Mouse (Mus musculus): ENCODE measurements at regions not wholly inside any gene's neighbourhood (a gene's known extent, or its start where the extent isn't known, plus 50 kb on each side); places are given as distances from the start of the nearest gene placed in this dataset.

GRCm38 (mm10) chr16:72225157-72225880 is 82.8 kb upstream of the Robo1 start:
- no peaks in the 10 kb centered on the region for H3K36me3 ChIP-seq (ENCODE audit: control insufficient read depth, insufficient read depth, low read length)
- no peak overlapping the region for H3K4me2 ChIP-seq (ENCODE audit: low read depth)
- H3K9ac ChIP-seq (ENCODE audit: low read length): no peak overlapping the region
- no peaks in the 10 kb centered on the region for H3K9me3 ChIP-seq (ENCODE audit: control insufficient read depth, low read length)
- no peaks in the 10 kb centered on the region for H3K4me1 ChIP-seq (ENCODE audit: control insufficient read depth, insufficient read depth, low read length)
- H3K27ac ChIP-seq (ENCODE audit: low read depth, low read length): no peak overlapping the region
- H3K4me3 ChIP-seq (ENCODE audit: low read depth, low read length): no peak overlapping the region
- DNase-seq (ENCODE audit: low spot score) (no peak), ATAC-seq (ENCODE audit: insufficient read depth, low FRiP score, low TSS enrichment) (no peak)
- WGBS: 84% methylated on average over 4 of the region's 4 CpGs
- H3K27me3 ChIP-seq (ENCODE audit: control insufficient read depth, insufficient read depth, low read length): no peaks in the 10 kb centered on the region

GRCm38 (mm10) chr16:72234366-72234765 is 73.7 kb upstream of the Robo1 start:
- H3K4me3 ChIP-seq (ENCODE audit: low read depth, low read length): no peak overlapping the region
- H3K27ac ChIP-seq (ENCODE audit: low read depth, low read length): no peak overlapping the region
- no peak overlapping the region for H3K9ac ChIP-seq (ENCODE audit: low read length)
- no peak overlapping the region for H3K4me2 ChIP-seq (ENCODE audit: low read depth)
- H3K36me3 ChIP-seq (ENCODE audit: control insufficient read depth, insufficient read depth, low read length): no peaks in the 10 kb centered on the region
- WGBS: 52% methylated on average over 1 of the region's 1 CpGs
- DNase-seq (ENCODE audit: low spot score) (no peak), ATAC-seq (ENCODE audit: insufficient read depth, low FRiP score, low TSS enrichment) (no peak)
- no peaks in the 10 kb centered on the region for H3K4me1 ChIP-seq (ENCODE audit: control insufficient read depth, insufficient read depth, low read length)
- H3K27me3 ChIP-seq (ENCODE audit: control insufficient read depth, insufficient read depth, low read length): no peaks in the 10 kb centered on the region
- H3K9me3 ChIP-seq (ENCODE audit: control insufficient read depth, low read length): no peaks in the 10 kb centered on the region

- no peaks in the 10 kb centered on the region for H3K36me3 ChIP-seq (ENCODE audit: control insufficient read depth, insufficient read depth, low read length)
- no peaks in the 10 kb centered on the region for H3K9me3 ChIP-seq (ENCODE audit: control insufficient read depth, low read length)
- H3K4me3 ChIP-seq (ENCODE audit: low read depth, low read length): no peak overlapping the region
- WGBS: 56% methylated on average over 7 of the region's 7 CpGs
- DNase-seq (ENCODE audit: low spot score) (no peak), ATAC-seq (ENCODE audit: insufficient read depth, low FRiP score, low TSS enrichment) (no peak; the same call in 1 of the 2 replicates)
- no peaks in the 10 kb centered on the region for H3K27me3 ChIP-seq (ENCODE audit: control insufficient read depth, insufficient read depth, low read length)
- H3K4me2 ChIP-seq (ENCODE audit: low read depth): no peak overlapping the region
- no peak overlapping the region for H3K9ac ChIP-seq (ENCODE audit: low read length)
- no peaks in the 10 kb centered on the region for H3K4me1 ChIP-seq (ENCODE audit: control insufficient read depth, insufficient read depth, low read length)
- no peak overlapping the region for H3K27ac ChIP-seq (ENCODE audit: low read depth, low read length)
These were observed 68.5 kb upstream of the Robo1 start for GRCm38 (mm10) chr16:72239631-72240030.

- ATAC-seq (ENCODE audit: insufficient read depth, low FRiP score, low TSS enrichment): no peak
- WGBS: 68% methylated on average over 3 of the region's 3 CpGs
These were observed 51.7 kb upstream of the Robo1 start for GRCm38 (mm10) chr16:72256388-72256787.

More at GRCm38 (mm10) chr16:72256388-72256787, 51.7 kb upstream of the Robo1 start:
- Histone ChIP-seq H3K4me1 (ENCODE audit: control insufficient read depth, insufficient read depth, low read length) (no peaks in the 10 kb centered on the region), H3K27ac (ENCODE audit: low read depth, low read length) (no peak overlapping the region), H3K36me3 (ENCODE audit: control insufficient read depth, insufficient read depth, low read length) (no peaks in the 10 kb centered on the region), H3K4me2 (ENCODE audit: low read depth) (no peak overlapping the region), H3K9ac (ENCODE audit: low read length) (no peak overlapping the region), H3K27me3 (ENCODE audit: control insufficient read depth, insufficient read depth, low read length) (no peaks in the 10 kb centered on the region), H3K9me3 (ENCODE audit: control insufficient read depth, low read length) (no peaks in the 10 kb centered on the region), H3K4me3 (ENCODE audit: low read depth, low read length) (no peak overlapping the region)
- DNase-seq (ENCODE audit: low spot score): no peak
